Mouse (Mus musculus) urinary bladder, postnatal 4 days (tissue): ENCODE data around the gene Gm44805.

Experiments
- DNase-seq, 2 experiments: peaks; one replicate each; pipeline ENCODE4 v3.0.0; 2021 to 2022; ENCODE audit warnings: low spot score in 2 of 2

Gm44805 gene

DNA sequence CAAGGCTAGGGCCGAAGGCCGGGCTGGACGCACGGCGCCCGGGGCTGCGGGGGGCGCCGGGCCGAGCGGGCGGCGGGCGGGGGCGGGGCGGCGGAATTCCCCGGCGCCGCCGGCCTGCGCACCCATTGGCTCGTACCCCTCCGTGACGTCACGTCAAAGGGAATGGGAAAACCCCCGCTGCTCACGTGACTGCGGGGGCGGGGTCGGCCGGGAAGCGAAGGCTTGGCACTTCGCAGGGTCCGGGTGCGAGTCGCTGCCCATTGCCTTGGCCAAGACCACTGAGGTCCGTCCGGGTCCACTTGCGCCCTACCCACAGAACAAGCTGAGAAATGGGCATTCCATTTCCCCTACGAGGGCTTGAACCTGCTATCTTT, 51.9 kb downstream of the Gm44805 start, which contains the start of gene Relb:
Relb (minus strand) TSS at position 78 of the 374 bp plus-strand sequence.
- DNase-seq = peak; percentile 88 to 96

DNA sequence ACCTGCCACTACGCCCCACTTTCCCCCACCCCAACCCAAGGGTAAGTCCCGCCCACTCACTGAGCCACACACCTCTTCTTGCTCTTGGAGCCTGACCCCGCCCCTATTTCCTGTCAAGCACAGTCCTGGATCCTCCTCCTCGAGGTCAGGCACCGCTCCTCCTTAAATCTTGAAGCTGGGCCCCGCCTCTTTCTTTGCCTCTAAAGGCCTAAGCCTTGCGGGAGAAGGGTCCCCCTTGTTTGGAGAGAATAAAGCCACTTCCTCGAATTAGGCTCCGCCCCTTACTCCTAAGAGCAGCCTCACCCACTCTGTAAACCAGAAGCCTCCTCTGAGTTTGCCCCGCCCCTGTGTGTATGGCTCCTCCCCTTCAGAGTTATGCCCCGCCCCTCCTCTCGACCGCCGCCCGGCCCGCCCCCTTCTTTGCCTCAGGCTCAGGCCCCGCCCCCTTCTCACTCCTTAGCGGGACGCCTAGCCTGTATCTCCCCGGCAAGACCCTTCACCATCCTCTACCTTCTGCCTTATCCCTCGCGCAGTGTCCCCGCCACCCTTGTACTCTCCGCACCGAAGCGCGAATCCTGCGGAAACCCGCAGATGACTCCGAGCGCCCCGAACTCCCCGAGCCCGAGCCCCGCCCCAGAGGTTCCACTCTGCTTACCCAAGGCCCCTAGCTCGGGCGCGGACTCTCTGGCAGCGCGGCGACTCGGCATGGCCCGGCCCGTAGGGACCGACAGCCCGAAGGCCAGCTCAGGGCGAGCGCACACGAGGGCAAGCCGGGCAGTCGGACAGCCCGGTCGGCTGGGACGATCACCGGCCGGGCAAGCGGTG, 52.5 kb downstream of the Gm44805 start:
- DNase-seq = peak; percentile 94 to 98

DNA sequence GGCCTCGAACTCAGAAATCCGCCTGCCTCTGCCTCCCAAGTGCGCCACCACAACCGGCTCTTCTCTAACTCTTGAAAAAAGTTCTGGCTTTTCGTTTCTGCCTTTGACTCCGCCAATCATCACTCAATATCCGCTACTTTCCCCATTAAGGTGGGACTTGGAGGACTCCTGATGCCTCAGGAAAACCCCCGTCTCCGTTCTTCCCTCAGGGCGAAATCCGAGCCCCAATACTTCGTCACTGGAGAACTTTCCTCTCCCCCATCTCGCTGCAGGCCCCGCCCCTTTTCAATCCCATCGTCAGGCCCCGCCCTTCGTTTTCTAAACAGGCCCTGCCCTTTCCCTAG, 53.1 kb downstream of the Gm44805 start:
- no peak for DNase-seq

DNA sequence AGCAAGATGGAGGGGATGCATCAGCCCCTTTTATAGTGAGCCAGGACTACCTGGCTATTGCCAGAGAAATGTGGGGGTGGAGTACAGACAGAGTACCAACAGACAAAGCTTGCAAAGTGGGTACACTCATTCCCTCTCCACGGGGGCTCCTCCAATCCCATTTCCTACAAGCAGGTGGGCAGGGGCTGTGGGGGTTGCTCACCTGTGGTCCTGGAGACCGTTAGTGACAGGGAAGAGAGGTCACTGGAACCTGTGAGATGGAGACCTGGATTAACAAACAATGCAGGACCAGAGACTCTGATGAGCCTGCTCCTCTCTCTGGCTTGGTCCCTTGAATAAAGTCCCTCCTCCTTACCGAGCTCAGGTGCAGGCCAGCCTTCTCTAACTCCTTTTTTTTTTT, 53.5 kb downstream of the Gm44805 start:
- DNase-seq = no peak

DNA sequence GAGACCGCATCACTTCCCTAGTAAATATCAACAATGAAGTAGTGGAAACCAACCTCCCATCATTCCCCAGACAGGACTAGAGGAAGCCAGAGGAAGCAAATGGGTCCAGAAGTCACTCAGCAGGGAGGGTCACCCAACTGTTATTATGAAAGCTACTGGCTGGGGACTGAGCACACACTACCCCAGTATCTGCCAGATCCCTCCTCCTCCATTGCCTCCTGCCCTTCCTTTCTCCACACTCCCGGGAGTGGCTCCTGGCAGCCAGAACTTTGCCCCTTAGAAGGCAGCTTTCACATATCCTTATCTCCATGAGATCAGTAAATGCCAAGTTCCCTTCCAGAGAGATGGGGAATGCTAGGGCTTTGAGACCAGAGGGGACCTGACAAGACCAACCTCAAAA, 57.8 kb downstream of the Gm44805 start:
- DNase-seq = no peak

DNA sequence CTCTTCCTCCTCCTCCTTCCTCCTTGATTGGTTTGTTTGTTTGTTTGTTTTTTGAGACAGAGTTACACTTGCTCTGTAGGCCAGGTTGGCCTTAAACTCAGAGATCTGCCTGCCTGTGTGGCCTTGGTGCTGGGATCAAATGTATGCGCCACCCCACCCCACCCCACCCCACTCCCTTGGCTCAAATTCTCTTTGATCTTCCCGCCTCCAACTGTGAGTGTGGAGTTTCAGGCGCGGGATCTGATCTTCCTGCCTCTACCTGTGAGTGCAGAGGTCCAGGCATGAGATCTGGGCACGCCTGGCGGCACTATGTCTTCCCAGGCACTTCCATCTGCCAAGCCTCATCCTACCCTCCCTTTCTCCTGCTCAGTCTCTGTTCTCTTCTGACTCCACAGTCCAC, 59.0 kb downstream of the Gm44805 start:
- DNase-seq = no peak
